Mouse (Mus musculus) CH12.LX (cell line): Measurements from ENCODE around the gene 4922502D21Rik. TPM values are rescaled to one million over a fixed set of nuclear protein-coding genes. Genes with fewer than 3 reads are reported as not detected.

Experiments used
- DNase-seq: peaks from one replicate; pipeline ENCODE4 v3.0.0-alpha.2; 2013; ENCODE audit errors: extremely low read depth
- H3K27ac ChIP-seq: 2 replicates; pipeline ENCODE4 v1.5.1; 2012; ENCODE audit warnings: low read depth, mild to moderate bottlenecking, control low read depth, moderate library complexity; ENCODE audit not compliant: insufficient read depth
- H3K27me3 ChIP-seq: replicated peaks from 2 replicates; pipeline ENCODE3; 2012; ENCODE audit warnings: inconsistent platforms
- H3K36me3 ChIP-seq, 2 experiments: replicated peaks in 1 of 2; 2 replicates each; pipeline versions ENCODE3 to v1.6.1; 2012; ENCODE audit warnings: inconsistent platforms in 1 of 2, low read length in 1 of 2, mild to moderate bottlenecking in 1 of 2, mixed read lengths in 1 of 2, moderate library complexity in 1 of 2; ENCODE audit not compliant: control insufficient read depth in 1 of 2, insufficient read depth in 1 of 2
- H3K4me1 ChIP-seq, 2 experiments: 2 replicates each; pipeline ENCODE4 v1.6.1; 2012; ENCODE audit warnings: inconsistent platforms in 1 of 2, moderate library complexity in 1 of 2; ENCODE audit not compliant: insufficient read depth in 2 of 2, control insufficient read depth in 1 of 2
- H3K4me2 ChIP-seq: 2 replicates; pipeline ENCODE4 v1.6.1; 2012; ENCODE audit warnings: low read depth, mild to moderate bottlenecking, control low read depth; ENCODE audit not compliant: poor library complexity, insufficient read depth, severe bottlenecking
- H3K4me3 ChIP-seq, 3 experiments: fragments of 150-350 bp in 1 of 3; sonication (generic) in 1 of 3; replicated peaks in 1 of 3; 2 replicates each; pipeline versions ENCODE3 to v1.5.1; 2011 to 2012; ENCODE audit warnings: low read depth in 2 of 3, low read length in 2 of 3, mild to moderate bottlenecking in 2 of 3, moderate library complexity in 2 of 3, control low read depth in 1 of 3, improper control_type of control experiment in 1 of 3, inconsistent platforms in 1 of 3, mixed read lengths in 1 of 3; ENCODE audit not compliant: poor library complexity in 1 of 3
- H3K79me2 ChIP-seq: replicated peaks from 2 replicates; pipeline ENCODE4 v1.6.1; 2012; ENCODE audit warnings: mild to moderate bottlenecking, moderate library complexity; ENCODE audit not compliant: control insufficient read depth, poor library complexity, insufficient read depth, severe bottlenecking; ENCODE audit errors: extremely low read depth
- H3K9ac ChIP-seq: 2 replicates; pipeline ENCODE4 v1.6.1; 2012; ENCODE audit warnings: low read depth, mild to moderate bottlenecking, control low read depth, moderate library complexity; ENCODE audit not compliant: insufficient read depth
- H3K9me3 ChIP-seq: replicated peaks from 2 replicates; pipeline ENCODE3; 2012; ENCODE audit warnings: low read length, inconsistent platforms, mixed read lengths
- EP300 ChIP-seq: IDR thresholded peaks from 2 replicates; pipeline ENCODE4 v1.6.1; 2011; ENCODE audit warnings: low read length, improper control_type of control experiment
- ETS1 ChIP-seq: conservative IDR thresholded peaks from 2 replicates; pipeline ENCODE4 v1.6.1; 2012; ENCODE audit warnings: low read depth, mild to moderate bottlenecking, inconsistent platforms, low read length, improper control_type of control experiment, moderate library complexity
- JUN ChIP-seq: IDR thresholded peaks from 2 replicates; pipeline ENCODE4 v1.6.1; 2011; ENCODE audit warnings: low read depth, mild to moderate bottlenecking, low read length, improper control_type of control experiment, moderate library complexity; ENCODE audit not compliant: insufficient read depth
- JUND ChIP-seq: conservative IDR thresholded peaks from 2 replicates; pipeline ENCODE4 v1.6.1; 2011; ENCODE audit warnings: low read depth, low read length, improper control_type of control experiment
- MAFK ChIP-seq: IDR thresholded peaks from 2 replicates; pipeline ENCODE4 v1.6.1; 2011; ENCODE audit warnings: low read length, improper control_type of control experiment; ENCODE audit not compliant: insufficient replicate concordance
- MAX ChIP-seq: IDR thresholded peaks from 2 replicates; pipeline ENCODE4 v1.6.1; 2011; ENCODE audit warnings: low read length, improper control_type of control experiment
- PAX5 ChIP-seq: IDR thresholded peaks from 2 replicates; pipeline ENCODE4 v1.6.1; 2012; ENCODE audit warnings: low read length, inconsistent platforms, mixed read lengths
- POLR2AphosphoS2 ChIP-seq: IDR thresholded peaks from 2 replicates; pipeline ENCODE4 v1.6.1; 2011; ENCODE audit warnings: low read depth, low read length, improper control_type of control experiment
- RAD21 ChIP-seq: IDR thresholded peaks from 2 replicates; pipeline ENCODE4 v1.6.1; 2011; ENCODE audit warnings: low read depth, mild to moderate bottlenecking, low read length, improper control_type of control experiment, moderate library complexity
- RCOR1 ChIP-seq: conservative IDR thresholded peaks from 2 replicates; pipeline ENCODE4 v1.6.1; 2012; ENCODE audit warnings: low read depth, mild to moderate bottlenecking, inconsistent platforms, low read length, improper control_type of control experiment
- USF1 ChIP-seq: IDR thresholded peaks from 2 replicates; pipeline ENCODE4 v1.6.1; 2014; ENCODE audit warnings: low read depth, mild to moderate bottlenecking, inconsistent platforms, low read length, improper control_type of control experiment
- USF2 ChIP-seq: conservative IDR thresholded peaks from 2 replicates; pipeline ENCODE4 v1.6.1; 2011; ENCODE audit warnings: low read depth, low read length, improper control_type of control experiment
- ZC3H11A ChIP-seq: IDR thresholded peaks from 2 replicates; pipeline ENCODE4 v1.6.1; 2012; ENCODE audit warnings: low read depth, mild to moderate bottlenecking, inconsistent platforms, low read length, improper control_type of control experiment
- ZKSCAN1 ChIP-seq: IDR thresholded peaks from 2 replicates; pipeline ENCODE4 v1.6.1; 2012; ENCODE audit warnings: low read depth, inconsistent platforms, low read length, improper control_type of control experiment, borderline replicate concordance
- dilution Hi-C: fragments of 300-500 bp; cut with MboI; formaldehyde crosslinking; loops from 2 replicates; pipeline ENCODE4 v1.14.3; 2020; ENCODE audit warnings: low sequenced_read_pairs; ENCODE audit not compliant: extremely low pct_unique_long_range_greater_than_20kb, extremely low pct_ligation_motif_present
- in situ Hi-C: fragments of 300-500 bp; cut with MboI; formaldehyde crosslinking; loops from 3 replicates; pipeline ENCODE4 v1.14.3; 2019; ENCODE audit warnings: low sequenced_read_pairs, low pct_ligation_motif_present, low pct_unique_long_range_greater_than_20kb, mixed read lengths
- polyA plus RNA-seq: library from polyadenylated mRNA; unstranded; fragments of >175 nt; gene quantifications from 2 replicates; pipeline ENCODE4 v1.2.1, GENCODE M21; 2012; ENCODE audit warnings: low read depth; ENCODE audit not compliant: insufficient read length
- total RNA-seq, 2 experiments: library from RNA; depleted of rRNA; stranded (reverse); fragments of 300-350 nt in 1 of 2; fragments of >200 nt in 1 of 2; gene quantifications; 2 replicates each; pipeline ENCODE4 v1.2.3; 2012 to 2014

The 4922502D21Rik gene
- total and polyA plus RNA-seq, 3 experiments = 0.23 to 2.8 (median 0.46) TPM

DNA sequence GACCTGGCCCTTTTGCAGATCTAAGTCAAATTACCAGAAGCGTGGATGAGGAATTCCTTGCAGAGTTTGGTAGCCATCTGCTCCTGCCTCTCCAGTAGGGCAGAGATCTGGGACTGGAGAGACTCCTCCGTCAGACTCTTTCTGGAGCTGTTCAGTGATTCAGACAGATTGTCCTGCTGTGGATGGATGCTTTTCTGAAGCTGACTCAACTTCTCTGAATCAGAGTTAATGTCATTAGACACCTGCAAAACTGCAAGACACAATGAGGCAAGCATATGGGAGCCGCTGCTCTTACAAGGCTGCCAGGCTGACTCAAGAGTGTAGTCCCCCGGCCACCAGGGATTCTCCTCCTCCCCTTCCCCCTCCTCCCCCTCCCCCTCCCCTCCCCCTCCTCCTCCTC is 48.9 kb upstream of the 4922502D21Rik start:
- H3K27me3 ChIP-seq = no peaks in the 10 kb centered on the region
- H3K79me2 ChIP-seq = no peaks in the 10 kb centered on the region
- in situ Hi-C loops (loop anchor here (10.0 kb wide), 1 partner anchor 134 kb away; the partner anchor contains the start of gene Tmem52b), dilution Hi-C loops (no loop called here)
- no peak overlapping the region for H3K4me2 ChIP-seq
- H3K9ac ChIP-seq = no peak overlapping the region
- no peaks in the 10 kb centered on the region for H3K36me3 ChIP-seq
- H3K4me1 ChIP-seq = no peaks in the 10 kb centered on the region
- H3K9me3 ChIP-seq = peaks cover 8% of the 10 kb centered on the region
- H3K27ac ChIP-seq = no peak overlapping the region
- TF ChIP-seq PAX5 = no peak
- no peak for TF ChIP-seq ZKSCAN1
- no peak for TF ChIP-seq USF1
- no peak for TF ChIP-seq USF2
- no peak for TF ChIP-seq POLR2AphosphoS2
- TF ChIP-seq JUND = no peak
- TF ChIP-seq ZC3H11A = no peak
- DNase-seq = no peak
- no peak overlapping the region for H3K4me3 ChIP-seq

DNA sequence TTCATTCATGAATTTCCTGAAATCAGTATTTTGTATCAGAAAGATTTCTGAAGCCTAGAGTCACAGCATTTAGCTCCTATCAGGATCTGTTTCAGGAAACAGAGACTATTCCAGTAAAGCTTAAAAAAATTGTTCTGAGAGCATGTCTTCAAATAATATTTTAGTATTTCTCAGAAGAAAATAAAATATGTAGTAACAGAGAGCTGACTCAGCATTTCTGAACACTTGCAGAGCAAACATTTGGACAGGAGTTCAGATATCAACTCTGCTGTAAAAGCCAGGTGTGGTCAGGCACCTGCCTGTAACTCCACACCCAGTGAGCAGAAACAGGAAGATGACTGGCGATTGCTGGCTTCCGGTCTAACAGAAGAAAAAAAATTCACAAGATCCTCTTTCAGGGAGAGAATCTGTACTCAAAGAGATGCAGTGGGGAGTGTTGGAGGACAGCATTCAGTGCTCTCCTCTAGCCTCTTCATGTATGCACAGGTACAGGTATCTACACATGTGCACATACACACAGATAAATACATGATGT is 43.4 kb upstream of the 4922502D21Rik start:
- Histone ChIP-seq H3K4me1 (no peaks in the 10 kb centered on the region), H3K9ac (no peak overlapping the region), H3K4me3 (no peak overlapping the region), H3K27me3 (no peaks in the 10 kb centered on the region), H3K79me2 (no peaks in the 10 kb centered on the region), H3K4me2 (no peak overlapping the region), H3K9me3 (peaks cover 11% of the 10 kb centered on the region), H3K36me3 (no peaks in the 10 kb centered on the region), H3K27ac (no peak overlapping the region)
- TF ChIP-seq EP300 = no peak
- TF ChIP-seq MAFK = peak; percentile 95
- dilution Hi-C loops (no loop called here), in situ Hi-C loops (loop anchor here (25.0 kb wide), 1 partner anchor 538 kb away; the partner anchor contains the start of genes Gm44511 and Klrb1b)
- DNase-seq = no peak

DNA sequence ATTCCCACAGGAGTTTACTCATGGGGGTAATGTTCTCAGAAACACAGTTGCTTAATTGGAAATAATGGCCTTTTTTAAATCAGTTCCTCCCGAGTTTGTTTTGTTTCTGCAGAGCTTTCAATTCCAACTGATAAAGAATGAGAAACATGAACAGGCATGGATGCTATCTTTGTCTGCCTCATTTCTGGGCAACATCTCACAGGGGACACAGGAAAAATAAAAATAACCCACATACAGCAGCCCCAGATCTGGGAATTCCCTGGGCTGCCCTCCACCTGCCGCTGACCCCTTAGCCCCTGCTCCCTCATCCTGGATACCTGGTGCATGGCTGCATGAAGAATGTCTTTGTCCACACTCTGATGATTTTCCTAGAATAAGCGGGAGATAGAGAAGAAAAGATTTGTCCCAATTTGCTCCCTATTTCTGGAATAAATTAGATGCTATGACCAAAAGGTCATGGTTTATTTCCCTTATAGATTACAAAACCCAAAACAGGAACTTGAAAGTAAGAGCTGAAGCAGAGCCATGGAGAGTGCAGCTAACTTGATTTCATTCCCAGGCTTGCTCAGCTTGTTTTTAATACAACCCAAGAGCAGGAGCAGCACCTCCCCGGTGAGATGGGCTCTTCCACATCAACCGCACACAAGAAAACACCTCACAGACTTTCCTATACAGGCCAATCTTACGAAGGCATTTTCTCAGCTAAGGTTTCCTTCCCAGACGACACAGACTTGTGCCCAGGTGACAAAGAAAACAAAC is 38.0 kb upstream of the 4922502D21Rik start:
- no peak overlapping the region for H3K27ac ChIP-seq
- dilution Hi-C loops = no loop called here
- peaks cover 0 to 11% of the 10 kb centered on the region in 2 experiments; a peak in 2 of 4 replicates for H3K4me1 ChIP-seq
- no peaks in the 10 kb centered on the region for H3K36me3 ChIP-seq
- H3K27me3 ChIP-seq = no peaks in the 10 kb centered on the region
- in situ Hi-C loops = loop anchor here (5.0 to 25.0 kb wide), 2 partner anchors 37 to 532 kb away; partner anchors contain the start of genes 4922502D21Rik, Gm44511 and Klrb1b
- no peak for TF ChIP-seq RAD21
- TF ChIP-seq JUND = no peak
- no peak for TF ChIP-seq PAX5
- TF ChIP-seq JUN = no peak
- no peak for TF ChIP-seq USF2
- TF ChIP-seq RCOR1 = no peak
- no peak for TF ChIP-seq MAX
- TF ChIP-seq ETS1 = no peak
- TF ChIP-seq MAFK = no peak
- H3K79me2 ChIP-seq = no peaks in the 10 kb centered on the region
- no peak overlapping the region for H3K9ac ChIP-seq
- no peak for DNase-seq
- H3K9me3 ChIP-seq = no peaks in the 10 kb centered on the region
- H3K4me3 ChIP-seq = no peak overlapping the region
- peak overlapping the region; percentile 82 for H3K4me2 ChIP-seq
